Mouse (Mus musculus): ENCODE measurements around the gene Rhbdf2.

Gene Rhbdf2

GRCm38 (mm10) chr11:116659027-116659621, 32.3 kb upstream of the Rhbdf2 start:
- peak; percentile 52 for DNase-seq

DNA sequence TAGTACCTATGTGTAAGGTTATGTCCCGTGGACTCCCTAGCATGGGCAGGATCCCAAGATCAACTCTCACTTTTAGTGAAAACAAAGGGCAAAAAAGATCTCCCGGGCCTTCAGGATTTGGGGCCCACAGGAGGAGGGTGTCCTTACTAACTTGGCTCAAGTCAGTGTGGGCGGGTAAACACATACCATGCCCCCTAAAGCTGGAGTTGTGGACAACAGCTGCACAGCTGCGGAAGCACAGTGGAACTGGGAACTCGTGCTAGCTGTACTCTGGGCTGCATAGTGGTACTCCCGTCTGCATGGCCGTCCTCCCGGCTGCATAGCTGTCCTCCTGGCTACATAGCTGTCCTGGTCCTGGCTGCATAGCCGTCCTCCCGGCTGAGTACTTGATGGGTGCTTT, 31.4 kb upstream of the Rhbdf2 start:
- DNase-seq = no peak

DNA sequence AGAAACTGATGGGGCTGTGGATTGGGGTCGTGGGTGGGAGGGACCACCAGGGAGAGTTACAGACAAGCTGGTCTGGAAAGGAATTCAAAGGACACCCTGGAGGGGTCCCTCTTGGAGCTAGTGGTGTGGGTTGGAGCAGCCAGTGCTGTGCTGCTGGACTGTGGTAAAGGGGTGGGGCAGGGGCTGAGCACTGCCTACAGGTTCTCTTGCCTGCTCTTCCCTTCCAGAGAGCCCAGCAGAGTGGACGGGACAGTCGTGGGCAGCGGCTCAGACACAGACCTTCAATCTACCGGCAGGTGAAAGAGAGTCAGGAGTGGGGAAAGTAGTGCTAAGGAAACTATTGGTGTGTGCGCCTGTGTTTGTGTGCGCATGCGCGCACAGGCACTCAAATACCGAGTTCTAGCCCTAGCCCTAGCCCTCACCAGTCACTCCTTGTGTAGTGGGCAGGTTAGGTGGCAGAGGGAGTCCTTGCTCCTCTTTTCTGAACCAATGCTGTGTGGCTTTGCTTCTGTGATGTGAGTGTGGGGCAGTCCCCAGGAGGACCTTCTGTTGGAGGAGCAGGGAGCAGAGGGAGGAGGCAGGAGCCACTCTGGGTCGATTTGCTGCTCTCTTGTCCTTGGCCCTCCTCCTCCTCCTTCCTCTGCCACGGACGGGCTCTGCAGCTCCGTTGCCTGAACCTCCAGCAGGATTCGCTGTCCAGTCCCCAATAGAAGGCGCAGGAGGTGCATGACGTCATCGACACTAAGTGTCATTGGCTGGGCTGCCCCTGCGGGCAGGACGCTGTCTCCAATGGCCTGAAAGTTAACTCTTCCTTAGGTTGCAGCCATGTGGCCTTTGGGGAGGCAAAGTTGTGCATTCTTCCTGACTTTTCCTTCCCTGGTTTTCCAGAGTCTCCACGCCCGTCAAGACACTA, 30.7 kb upstream of the Rhbdf2 start:
- DNase-seq = peak; percentile 98

- DNase-seq = peak; percentile 89
Observed at GRCm38 (mm10) chr11:116656348-116657191, 29.8 kb upstream of the Rhbdf2 start.

GRCm38 (mm10) chr11:116654255-116654821, 27.5 kb upstream of the Rhbdf2 start, which contains the start of gene Cygb:
Cygb (minus strand) TSS chr11:116654313.
- DNase-seq = peak; percentile 91

DNA sequence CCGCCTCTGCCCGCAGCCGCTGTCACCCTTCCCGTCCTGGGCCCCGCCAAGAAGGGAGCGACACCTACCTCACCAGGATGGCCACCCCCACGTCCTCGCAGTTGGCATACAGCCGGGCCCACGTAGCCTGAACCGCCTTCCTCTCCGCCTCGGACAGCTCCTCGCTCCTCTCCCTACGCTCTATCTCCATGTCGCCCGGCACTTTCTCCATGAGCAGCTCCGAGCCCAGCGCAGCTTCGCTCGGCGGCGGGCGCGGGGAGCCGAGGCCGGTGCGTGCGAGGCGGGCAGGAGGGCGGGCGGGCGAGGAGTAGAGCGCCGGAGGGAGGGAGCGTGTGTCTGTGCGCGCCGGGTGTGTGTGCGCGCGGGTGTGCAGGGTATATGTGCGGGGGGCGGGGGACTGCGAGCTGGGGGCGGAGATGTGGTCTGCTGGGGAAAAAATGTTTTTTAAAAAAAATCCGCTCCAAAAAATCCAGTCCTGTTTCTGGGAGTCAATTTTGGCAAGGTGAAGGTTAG, 26.9 kb upstream of the Rhbdf2 start:
- DNase-seq = peak; percentile 86

DNA sequence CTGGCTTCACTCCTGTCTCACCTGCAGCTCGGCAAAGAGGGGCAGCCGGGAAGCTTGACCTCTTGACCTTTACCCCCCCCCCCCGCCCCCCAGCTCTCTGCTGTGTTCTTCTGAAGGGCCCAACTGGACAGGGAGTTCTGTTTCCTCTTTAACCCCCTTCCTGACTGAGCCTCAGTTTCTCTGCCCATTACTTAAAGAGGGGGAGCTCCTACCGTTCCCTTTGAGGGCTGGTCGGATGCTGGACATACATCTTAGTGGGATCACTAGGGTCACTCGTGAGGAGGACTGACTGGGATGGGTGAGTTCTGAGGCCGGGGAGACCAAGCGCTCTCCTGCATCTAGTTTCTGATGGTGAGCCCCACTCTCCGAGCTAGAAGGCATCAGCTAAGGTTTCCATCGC, 26.4 kb upstream of the Rhbdf2 start, which contains the start of gene Prcd:
TSS of gene Prcd (plus strand) at position 301 of the 400 bp plus-strand sequence.
- DNase-seq = no peak

DNA sequence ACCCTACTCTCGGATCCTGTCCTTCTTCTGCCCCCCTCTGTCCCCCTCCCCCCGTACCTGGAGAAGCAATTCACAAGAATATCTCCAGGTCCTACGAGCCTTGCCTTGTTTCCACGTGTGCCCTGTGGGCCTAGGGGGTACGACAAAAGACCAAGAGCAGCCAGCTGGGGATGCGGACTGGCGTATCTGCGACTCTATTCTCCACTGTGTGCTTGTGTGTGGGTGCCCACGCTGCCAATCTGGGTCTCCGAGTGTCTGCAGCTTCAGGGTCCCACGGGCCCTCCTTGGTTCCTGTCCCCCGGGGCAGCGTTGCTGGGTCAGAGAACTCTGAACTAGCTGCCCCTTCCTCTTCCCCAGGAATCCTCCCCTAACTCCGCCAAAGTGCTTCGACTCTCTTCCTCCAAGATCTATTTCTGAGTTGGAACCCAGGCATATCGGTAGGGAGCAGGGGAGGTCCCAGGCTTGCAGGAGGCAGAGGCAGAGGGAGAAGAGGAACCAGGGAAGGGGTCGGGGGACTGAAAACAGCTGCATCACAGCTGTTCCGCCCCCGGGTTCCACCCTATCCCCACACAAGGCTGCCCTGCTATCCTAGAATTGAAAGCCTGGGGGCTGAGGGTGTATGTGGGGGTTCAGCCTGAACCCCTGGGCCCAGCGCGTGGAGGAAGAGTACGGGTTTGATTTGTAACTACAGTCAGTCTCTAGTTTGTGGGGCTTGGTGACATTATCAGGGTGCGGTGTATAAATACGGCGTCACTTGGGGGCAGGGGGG, 25.7 kb upstream of the Rhbdf2 start:
- DNase-seq = peak; percentile 51

DNA sequence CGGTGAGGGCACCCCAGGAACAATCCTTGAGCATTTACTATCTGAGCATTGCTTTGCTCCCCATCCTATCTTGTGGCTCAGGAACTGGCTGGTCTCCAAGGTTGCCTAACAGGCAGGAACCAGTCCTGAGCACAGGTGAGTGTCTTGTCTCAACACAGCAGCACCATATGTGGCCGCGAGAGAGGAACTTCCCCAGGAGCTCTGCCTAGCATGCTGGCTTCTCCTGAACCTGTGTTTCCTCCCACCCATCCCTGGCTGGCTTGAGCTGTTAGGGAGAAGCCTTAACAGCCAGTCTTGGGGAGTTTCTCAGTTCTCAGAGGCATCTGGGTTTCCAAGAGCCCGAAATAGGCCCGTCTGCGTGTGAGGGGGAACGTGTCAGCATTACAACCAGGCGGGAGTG, 24.5 kb upstream of the Rhbdf2 start:
- DNase-seq = peak; percentile 43

- peak; percentile 44 for DNase-seq
Observed at GRCm38 (mm10) chr11:116650811-116651210, 24.0 kb upstream of the Rhbdf2 start.

DNA sequence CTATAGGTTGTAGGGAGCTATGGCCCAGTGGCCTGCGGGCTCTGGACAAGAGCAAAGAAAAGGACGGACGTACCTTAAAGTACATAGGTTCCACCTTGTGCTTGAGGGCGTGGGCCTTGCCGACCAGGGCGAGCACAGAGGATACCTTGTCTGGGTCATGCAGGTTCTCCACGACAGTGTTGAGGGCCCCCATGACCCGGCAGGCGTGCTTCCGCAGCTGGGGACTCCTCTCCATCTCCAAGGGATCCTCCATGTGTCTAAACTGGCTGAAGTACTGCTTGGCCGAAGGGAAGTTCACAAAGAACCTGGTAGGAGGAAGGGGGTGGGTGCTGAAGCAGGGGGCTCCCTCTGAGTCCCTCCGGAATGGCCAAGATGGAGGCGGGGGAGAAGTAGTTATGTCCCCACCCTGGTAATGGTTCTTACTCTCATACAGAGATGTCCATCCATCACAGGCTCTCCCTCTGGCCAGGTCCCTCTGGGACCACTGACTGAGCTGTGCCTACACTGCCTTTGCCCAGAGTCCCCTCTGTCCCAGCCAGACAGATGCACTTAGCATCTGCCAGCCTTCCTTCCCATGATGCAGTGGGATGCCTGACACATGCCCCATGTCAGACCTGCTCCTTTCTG, 23.0 kb upstream of the Rhbdf2 start:
- peak; percentile 35 for DNase-seq

DNA sequence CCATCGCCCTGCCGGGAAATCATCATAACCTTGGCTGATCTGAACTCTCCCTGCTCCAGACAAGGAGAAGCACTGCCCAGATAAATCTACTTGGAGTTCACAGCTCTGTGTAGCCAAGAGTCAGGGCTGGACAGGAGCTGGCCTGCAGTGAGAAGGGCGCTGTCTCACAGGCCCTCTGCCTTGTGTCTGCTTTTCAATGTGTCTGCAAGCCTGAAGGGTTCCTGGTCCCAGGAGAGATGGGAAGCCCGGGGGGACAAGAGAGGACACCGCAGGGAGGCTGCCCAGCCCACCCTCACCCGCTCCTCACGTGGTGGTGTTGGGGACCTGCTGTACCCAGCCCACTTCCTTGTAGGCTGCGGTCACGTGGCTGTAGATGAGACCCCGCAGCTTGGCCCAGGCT, 22.2 kb upstream of the Rhbdf2 start:
- peak; percentile 31 for DNase-seq

GRCm38 (mm10) chr11:116648213-116648921, 21.5 kb upstream of the Rhbdf2 start:
- DNase-seq = no peak

GRCm38 (mm10) chr11:116647340-116647991, 20.6 kb upstream of the Rhbdf2 start:
- DNase-seq = no peak

DNA sequence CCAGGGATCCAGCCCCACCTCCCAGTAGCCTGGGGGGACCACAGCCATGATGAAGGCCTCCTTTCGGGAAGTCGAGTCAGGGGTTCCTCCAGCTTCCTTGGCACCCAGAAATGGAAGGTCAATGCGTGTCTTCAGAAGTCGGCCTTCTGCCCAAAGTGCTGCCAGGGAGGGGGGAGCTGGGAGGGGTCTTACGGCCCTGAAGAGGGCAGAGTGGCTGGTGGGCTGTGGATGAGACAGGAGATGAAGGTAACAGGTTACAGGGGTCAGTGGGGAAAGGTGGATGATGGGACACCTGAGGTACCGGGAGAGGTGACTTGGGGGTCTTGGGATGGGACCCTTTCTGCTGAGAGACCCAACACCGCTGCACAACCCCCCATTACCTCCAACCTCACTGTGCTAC, 20.0 kb upstream of the Rhbdf2 start:
- DNase-seq = peak; percentile 39

DNA sequence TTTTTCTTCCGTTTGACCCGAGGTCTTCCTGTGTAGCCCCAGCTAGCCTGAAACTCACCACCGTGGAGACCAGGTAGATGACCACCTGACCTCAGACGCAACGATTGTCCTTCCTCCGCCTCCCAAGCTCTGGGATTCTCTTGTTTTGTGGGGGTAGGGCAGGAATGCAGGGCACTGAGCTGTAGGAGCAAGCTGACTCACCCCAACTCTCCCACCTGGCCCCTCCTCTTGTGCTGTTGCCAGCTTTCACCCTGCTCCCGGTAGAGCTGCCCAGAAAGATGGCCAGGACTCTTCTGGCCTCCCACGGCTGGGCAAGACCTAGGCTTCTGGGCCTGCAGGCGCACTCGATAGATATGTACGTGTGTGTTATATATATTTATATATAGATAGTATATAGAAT, 19.3 kb upstream of the Rhbdf2 start:
- DNase-seq = peak; percentile 42

DNA sequence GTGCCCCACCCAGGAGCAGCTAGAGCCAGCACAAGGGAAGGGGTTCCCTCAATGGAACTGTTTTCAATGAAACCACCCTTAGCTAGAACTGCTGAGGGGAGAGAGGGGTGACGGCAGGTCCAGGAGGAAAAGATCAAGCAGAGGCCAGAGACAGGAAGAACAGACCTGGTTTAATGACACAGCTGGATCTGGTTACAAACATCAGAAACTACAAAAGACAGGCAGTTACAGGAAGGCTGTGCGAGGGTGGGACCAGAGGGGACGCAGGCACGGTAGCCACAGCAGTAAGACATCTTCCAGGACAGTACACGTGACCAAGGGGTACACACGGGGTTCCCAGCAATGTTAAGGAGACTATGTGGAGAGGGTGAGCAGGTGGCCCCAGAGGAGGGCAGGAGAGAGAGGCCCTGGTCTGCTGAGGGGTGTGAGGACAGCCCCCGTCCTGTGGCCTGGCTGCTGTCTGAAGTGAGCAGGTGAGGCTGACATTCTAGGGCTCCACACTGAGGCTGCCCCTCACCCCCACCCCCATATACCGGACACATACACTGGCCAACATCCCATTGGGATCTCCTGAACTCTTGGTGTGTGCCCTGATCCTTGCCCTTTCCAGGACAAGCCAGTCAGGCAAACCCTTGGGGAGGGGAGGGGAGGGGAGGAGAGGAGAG, 18.8 kb upstream of the Rhbdf2 start:
- DNase-seq = no peak

DNA sequence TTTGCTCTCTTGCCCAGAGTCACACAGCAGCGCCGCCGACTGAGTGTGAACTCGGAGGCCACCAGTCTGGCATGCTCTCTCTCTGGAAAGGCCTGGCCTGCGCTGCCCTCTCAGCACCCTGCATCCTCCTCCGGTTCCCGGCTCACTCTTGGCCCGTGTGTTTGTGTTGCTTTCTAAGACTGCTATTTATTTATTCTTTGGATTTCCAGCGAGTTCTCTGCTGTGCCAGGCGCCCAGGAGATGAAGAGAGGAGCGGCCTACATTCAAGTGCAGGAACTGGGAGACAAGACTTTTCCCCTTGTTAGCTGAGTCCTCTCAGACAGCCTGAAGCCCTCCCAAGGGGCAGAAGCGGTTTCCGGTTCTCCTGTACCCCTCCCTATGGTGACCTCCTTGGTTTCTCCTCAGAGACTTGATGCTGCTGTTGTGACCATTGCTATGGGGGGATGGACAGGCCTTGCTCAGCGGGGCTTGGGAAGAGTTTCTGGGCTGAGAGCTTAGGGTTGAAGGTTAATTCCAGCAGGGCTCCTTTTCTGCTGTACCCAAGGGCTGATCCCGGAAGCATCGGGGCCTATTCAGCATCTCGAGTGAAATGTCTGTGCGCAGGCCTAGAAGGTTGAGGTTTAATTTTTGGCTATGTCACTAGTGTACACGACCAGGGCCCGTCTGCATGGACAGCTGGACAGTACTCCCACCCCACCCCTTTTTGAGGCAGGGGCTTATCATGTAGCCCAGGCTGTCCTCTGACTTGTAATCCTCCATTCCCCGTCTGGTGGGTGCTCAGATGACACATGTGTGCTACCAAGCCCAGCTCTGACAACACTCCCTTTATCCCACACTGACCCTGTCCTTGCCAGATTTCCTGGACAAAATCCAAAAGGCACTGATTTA, 17.6 kb upstream of the Rhbdf2 start:
- DNase-seq = peak; percentile 53
